Mouse (Mus musculus): ENCODE results near the gene 3110009E18Rik. TPM values are rescaled to one million over a fixed set of nuclear protein-coding genes. Genes with fewer than 3 reads are reported as not detected.

3110009E18Rik gene
- polyA plus RNA-seq, 1 experiment from 2014 or later = 26.1 TPM

GRCm38 (mm10) chr1:120125471-120125870 lies 4.5 kb downstream of the 3110009E18Rik start:
- no peaks in the 10 kb centered on the region for H3K27me3 ChIP-seq (ENCODE audit: control insufficient read depth, insufficient read depth, low read length)
- H3K27ac ChIP-seq (ENCODE audit: low read depth, low read length) = no peak overlapping the region
- H3K4me1 ChIP-seq (replicated peaks; ENCODE audit: control insufficient read depth, insufficient read depth, low read length) = no peaks in the 10 kb centered on the region
- H3K4me2 ChIP-seq (replicated peaks; ENCODE audit: low read depth, low read length) = no peak overlapping the region
- H3K9ac ChIP-seq (ENCODE audit: low read depth, low read length) = no peak overlapping the region
- no peak overlapping the region for H3K4me3 ChIP-seq (ENCODE audit: low read depth, low read length)
- 87% methylated on average over 6 of the region's 6 CpGs for WGBS
- no peaks in the 10 kb centered on the region for H3K9me3 ChIP-seq (ENCODE audit: control insufficient read depth, low read length)
- no peak for ATAC-seq (ENCODE audit: low FRiP score)
- DNase-seq (ENCODE audit: low spot score) = no peak
- H3K36me3 ChIP-seq (ENCODE audit: control insufficient read depth, insufficient read depth, low read length) = no peaks in the 10 kb centered on the region

GRCm38 (mm10) chr1:120126318-120126717 lies 5.3 kb downstream of the 3110009E18Rik start:
- Histone ChIP-seq H3K9me3 (ENCODE audit: control insufficient read depth, low read length) (no peaks in the 10 kb centered on the region), H3K4me3 (ENCODE audit: low read depth, low read length) (no peak overlapping the region), H3K36me3 (ENCODE audit: control insufficient read depth, insufficient read depth, low read length) (no peaks in the 10 kb centered on the region), H3K27me3 (ENCODE audit: control insufficient read depth, insufficient read depth, low read length) (no peaks in the 10 kb centered on the region), H3K4me2 (replicated peaks; ENCODE audit: low read depth, low read length) (no peak overlapping the region), H3K4me1 (replicated peaks; ENCODE audit: control insufficient read depth, insufficient read depth, low read length) (no peaks in the 10 kb centered on the region), H3K9ac (ENCODE audit: low read depth, low read length) (no peak overlapping the region), H3K27ac (ENCODE audit: low read depth, low read length) (no peak overlapping the region)
- DNase-seq (ENCODE audit: low spot score) = no peak
- WGBS = 77% methylated on average over 9 of the region's 9 CpGs
- ATAC-seq (ENCODE audit: low FRiP score) = no peak

GRCm38 (mm10) chr1:120132376-120132775 lies 11.4 kb downstream of the 3110009E18Rik start:
- DNase-seq (ENCODE audit: low spot score) (no peak), ATAC-seq (ENCODE audit: low FRiP score) (no peak)
- Histone ChIP-seq H3K4me3 (ENCODE audit: low read depth, low read length) (no peak overlapping the region), H3K4me2 (replicated peaks; ENCODE audit: low read depth, low read length) (no peak overlapping the region), H3K27me3 (ENCODE audit: control insufficient read depth, insufficient read depth, low read length) (no peaks in the 10 kb centered on the region), H3K9ac (ENCODE audit: low read depth, low read length) (no peak overlapping the region), H3K9me3 (ENCODE audit: control insufficient read depth, low read length) (no peaks in the 10 kb centered on the region), H3K27ac (ENCODE audit: low read depth, low read length) (no peak overlapping the region), H3K4me1 (replicated peaks; ENCODE audit: control insufficient read depth, insufficient read depth, low read length) (no peaks in the 10 kb centered on the region), H3K36me3 (ENCODE audit: control insufficient read depth, insufficient read depth, low read length) (no peaks in the 10 kb centered on the region)
- 88% methylated on average over 1 of the region's 1 CpGs for WGBS

GRCm38 (mm10) chr1:120135934-120136786 lies 15.2 kb downstream of the 3110009E18Rik start:
- H3K27me3 ChIP-seq (ENCODE audit: control insufficient read depth, insufficient read depth, low read length) = no peaks in the 10 kb centered on the region
- no peaks in the 10 kb centered on the region for H3K4me1 ChIP-seq (replicated peaks; ENCODE audit: control insufficient read depth, insufficient read depth, low read length)
- no peaks in the 10 kb centered on the region for H3K36me3 ChIP-seq (ENCODE audit: control insufficient read depth, insufficient read depth, low read length)
- H3K4me2 ChIP-seq (replicated peaks; ENCODE audit: low read depth, low read length) = no peak overlapping the region
- H3K9me3 ChIP-seq (ENCODE audit: control insufficient read depth, low read length) = no peaks in the 10 kb centered on the region
- no peak overlapping the region for H3K9ac ChIP-seq (ENCODE audit: low read depth, low read length)
- H3K4me3 ChIP-seq (ENCODE audit: low read depth, low read length) = no peak overlapping the region
- DNase-seq (ENCODE audit: low spot score) (no peak), ATAC-seq (ENCODE audit: low FRiP score) (no peak)
- WGBS = 84% methylated on average over 7 of the region's 7 CpGs
- no peak overlapping the region for H3K27ac ChIP-seq (ENCODE audit: low read depth, low read length)

GRCm38 (mm10) chr1:120138923-120139540 lies 18.0 kb downstream of the 3110009E18Rik start:
- DNase-seq (ENCODE audit: low spot score) (no peak), ATAC-seq (ENCODE audit: low FRiP score) (no peak)
- Histone ChIP-seq H3K4me2 (replicated peaks; ENCODE audit: low read depth, low read length) (no peak overlapping the region), H3K4me3 (ENCODE audit: low read depth, low read length) (no peak overlapping the region), H3K9ac (ENCODE audit: low read depth, low read length) (no peak overlapping the region), H3K27me3 (ENCODE audit: control insufficient read depth, insufficient read depth, low read length) (no peaks in the 10 kb centered on the region), H3K9me3 (ENCODE audit: control insufficient read depth, low read length) (no peaks in the 10 kb centered on the region), H3K27ac (ENCODE audit: low read depth, low read length) (no peak overlapping the region), H3K4me1 (replicated peaks; ENCODE audit: control insufficient read depth, insufficient read depth, low read length) (no peaks in the 10 kb centered on the region), H3K36me3 (ENCODE audit: control insufficient read depth, insufficient read depth, low read length) (no peaks in the 10 kb centered on the region)
- 31% methylated on average over 7 of the region's 7 CpGs for WGBS

GRCm38 (mm10) chr1:120140144-120140693 lies 19.2 kb downstream of the 3110009E18Rik start:
- Histone ChIP-seq H3K9me3 (ENCODE audit: control insufficient read depth, low read length) (no peaks in the 10 kb centered on the region), H3K9ac (ENCODE audit: low read depth, low read length) (no peak overlapping the region), H3K27me3 (ENCODE audit: control insufficient read depth, insufficient read depth, low read length) (no peaks in the 10 kb centered on the region), H3K36me3 (ENCODE audit: control insufficient read depth, insufficient read depth, low read length) (no peaks in the 10 kb centered on the region), H3K4me2 (replicated peaks; ENCODE audit: low read depth, low read length) (no peak overlapping the region), H3K27ac (ENCODE audit: low read depth, low read length) (no peak overlapping the region), H3K4me1 (replicated peaks; ENCODE audit: control insufficient read depth, insufficient read depth, low read length) (no peaks in the 10 kb centered on the region), H3K4me3 (ENCODE audit: low read depth, low read length) (no peak overlapping the region)
- DNase-seq (ENCODE audit: low spot score) (no peak), ATAC-seq (ENCODE audit: low FRiP score) (no peak)
- 87% methylated on average over 9 of the region's 9 CpGs for WGBS

GRCm38 (mm10) chr1:120142551-120142950 lies 21.6 kb downstream of the 3110009E18Rik start:
- 87% methylated on average over 5 of the region's 5 CpGs for WGBS
- Histone ChIP-seq H3K9ac (ENCODE audit: low read depth, low read length) (no peak overlapping the region), H3K4me1 (replicated peaks; ENCODE audit: control insufficient read depth, insufficient read depth, low read length) (no peaks in the 10 kb centered on the region), H3K27ac (ENCODE audit: low read depth, low read length) (no peak overlapping the region), H3K4me2 (replicated peaks; ENCODE audit: low read depth, low read length) (no peak overlapping the region), H3K4me3 (ENCODE audit: low read depth, low read length) (no peak overlapping the region), H3K9me3 (ENCODE audit: control insufficient read depth, low read length) (no peaks in the 10 kb centered on the region), H3K27me3 (ENCODE audit: control insufficient read depth, insufficient read depth, low read length) (no peaks in the 10 kb centered on the region), H3K36me3 (ENCODE audit: control insufficient read depth, insufficient read depth, low read length) (no peaks in the 10 kb centered on the region)
- ATAC-seq (ENCODE audit: low FRiP score) = no peak
- no peak for DNase-seq (ENCODE audit: low spot score)

GRCm38 (mm10) chr1:120145527-120146216 lies 24.7 kb downstream of the 3110009E18Rik start:
- Histone ChIP-seq H3K27me3 (ENCODE audit: control insufficient read depth, insufficient read depth, low read length) (no peaks in the 10 kb centered on the region), H3K36me3 (ENCODE audit: control insufficient read depth, insufficient read depth, low read length) (no peaks in the 10 kb centered on the region), H3K4me1 (replicated peaks; ENCODE audit: control insufficient read depth, insufficient read depth, low read length) (no peaks in the 10 kb centered on the region), H3K9me3 (ENCODE audit: control insufficient read depth, low read length) (no peaks in the 10 kb centered on the region), H3K4me3 (ENCODE audit: low read depth, low read length) (no peak overlapping the region), H3K27ac (ENCODE audit: low read depth, low read length) (no peak overlapping the region), H3K4me2 (replicated peaks; ENCODE audit: low read depth, low read length) (no peak overlapping the region), H3K9ac (ENCODE audit: low read depth, low read length) (no peak overlapping the region)
- ATAC-seq (ENCODE audit: low FRiP score) (no peak), DNase-seq (ENCODE audit: low spot score) (no peak)
- WGBS = 89% methylated on average over 8 of the region's 8 CpGs
